Mouse (Mus musculus) stomach, postnatal 0 days (tissue): ENCODE data around the gene Tcp10a.

ENCODE experiments used
- CTCF ChIP-seq: IDR thresholded peaks from 2 replicates; pipeline ENCODE4 v1.5.1; 2016; ENCODE audit warnings: antibody characterized with exemption, low read depth, mild to moderate bottlenecking, moderate library complexity
- EP300 ChIP-seq: optimal IDR thresholded peaks from 2 replicates; pipeline ENCODE3; 2016; ENCODE audit warnings: antibody characterized with exemption

DNA sequence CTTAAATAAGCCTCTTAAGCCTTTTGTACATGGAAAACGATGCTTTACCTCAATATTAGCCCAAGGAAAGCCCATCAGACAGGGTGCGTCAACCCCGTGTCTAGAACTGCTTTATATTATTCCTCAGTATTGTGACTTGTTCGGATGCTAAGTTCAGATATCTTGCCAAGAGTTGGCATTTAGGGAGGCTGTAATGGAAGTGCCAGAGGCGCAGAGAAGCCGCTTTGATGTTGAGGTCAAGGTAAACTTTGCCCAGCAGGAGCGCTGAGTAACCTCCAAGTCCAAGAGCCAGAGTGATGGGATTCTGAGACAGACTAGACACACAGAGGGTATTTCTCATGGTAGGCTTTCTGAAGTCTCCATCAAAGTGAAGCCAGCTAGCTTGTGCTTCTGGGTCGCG, 45.2 kb upstream of the Tcp10a start:
- TF ChIP-seq CTCF (no peak), EP300 (no peak)
